Mouse (Mus musculus): Measurements from ENCODE around the gene Kbtbd2.

GRCm38 (mm10) chr6:56844365-56844764 lies 46.8 kb upstream of the Kbtbd2 start:
- no peak for TF ChIP-seq POLR2A (IDR thresholded peaks at IDR 0.05; ENCODE audit: low read depth, low read length)
- no peak for TF ChIP-seq CTCF (IDR thresholded peaks at IDR 0.05; ENCODE audit: borderline replicate concordance, insufficient read depth, low read length)
